ENCODE assay signal across 7 mouse cellular contexts in genomic region chr11:101138536-101139181, GRCm38 (mm10). TPM values are rescaled to one million over a fixed set of nuclear protein-coding genes. Genes with fewer than 3 reads are reported as not detected.
A peak's percentile ranks its signal among the peaks of the same experiment; 100 is the strongest.
DNase-seq lines count a peak whose midpoint lies in the region; ATAC-seq and TF ChIP-seq lines count a peak whose summit lies in the region.

No protein-coding gene starts in this region.

- DNase-seq in ZHBTc4 (ENCODE audit: low read depth, low spot score) = peak; percentile 85
- peak; percentile 73 for DNase-seq in embryo, embryonic 10.5 days (ENCODE audit: low spot score)
- peak; percentile 51 for DNase-seq in retina, postnatal 7 days (ENCODE audit: low read depth, low spot score)
- DNase-seq in thymus, adult 2 months = no peak
- no peak for DNase-seq in thymus, adult 18-20 months

- H3K27me3 ChIP-seq in hindbrain, embryonic 12.5 days = peaks cover 17% of the 10 kb centered on the region
- peaks cover 4% of the 10 kb centered on the region; the same call in 1 of the 2 replicates for H3K27me3 ChIP-seq in limb, embryonic 15.5 days
- H3K27me3 ChIP-seq in thymus, adult 2 months (ENCODE audit: control insufficient read depth, insufficient read depth, low read length) = peaks cover 6% of the 10 kb centered on the region; the same call in 1 of the 2 replicates

- H3K27ac ChIP-seq in hindbrain, embryonic 12.5 days = peak overlapping the region; percentile 45; the same call in 1 of the 2 replicates
- H3K27ac ChIP-seq in limb, embryonic 15.5 days = 0 out of 2 replicates have a peak overlapping the region, but pooled peaks have one; percentile 47
- no peak overlapping the region for H3K27ac ChIP-seq in thymus, adult 2 months (ENCODE audit: control insufficient read depth, insufficient read depth, low read length)

- H3K36me3 ChIP-seq in hindbrain, embryonic 12.5 days = no peaks in the 10 kb centered on the region
- no peaks in the 10 kb centered on the region for H3K36me3 ChIP-seq in limb, embryonic 15.5 days
- H3K36me3 ChIP-seq in thymus, adult 2 months (ENCODE audit: control insufficient read depth, insufficient read depth, low read length) = no peaks in the 10 kb centered on the region

- H3K4me3 ChIP-seq in hindbrain, embryonic 12.5 days = peak overlapping the region; percentile 0; the same call in 1 of the 2 replicates
- H3K4me3 ChIP-seq in limb, embryonic 15.5 days = peak overlapping the region; percentile 1; the same call in 1 of the 2 replicates
- no peak overlapping the region for H3K4me3 ChIP-seq in thymus, adult 2 months (ENCODE audit: control insufficient read depth, insufficient read depth, low read length)

- peak overlapping the region; percentile 35 for H3K4me2 ChIP-seq in hindbrain, embryonic 12.5 days (replicated peaks)
- peak overlapping the region; percentile 15; the same call in 1 of the 2 replicates for H3K4me2 ChIP-seq in limb, embryonic 15.5 days

- WGBS in hindbrain, embryonic 12.5 days = 24% methylated on average over 15 of the region's 15 CpGs
- WGBS in limb, embryonic 15.5 days = 21% methylated on average over 15 of the region's 15 CpGs
- WGBS in thymus, adult 2 months = 43% methylated on average over 15 of the region's 15 CpGs

- TF ChIP-seq POLR2A in thymus, adult 2 months (IDR thresholded peaks at IDR 0.05; ENCODE audit: control insufficient read depth, extremely low read depth, insufficient read depth, low read length, poor library complexity) = no peak

- peak overlapping the region; percentile 15; the same call in 1 of the 2 replicates for H3K9ac ChIP-seq in hindbrain, embryonic 12.5 days
- H3K9ac ChIP-seq in limb, embryonic 15.5 days = no peak overlapping the region

- ATAC-seq in hindbrain, embryonic 12.5 days (ENCODE audit: low FRiP score) = peak; percentile 60
- no peak for ATAC-seq in limb, embryonic 15.5 days (ENCODE audit: insufficient number of reproducible peaks, low FRiP score, low TSS enrichment, low read depth)

- no peak for TF ChIP-seq CTCF in thymus, adult 2 months (IDR thresholded peaks at IDR 0.05; ENCODE audit: borderline replicate concordance, control insufficient read depth, extremely low read depth, insufficient read depth, low read length, poor library complexity)

- no peaks in the 10 kb centered on the region for H3K9me3 ChIP-seq in hindbrain, embryonic 12.5 days (replicated peaks)
- H3K9me3 ChIP-seq in limb, embryonic 15.5 days = no peaks in the 10 kb centered on the region

- H3K4me1 ChIP-seq in hindbrain, embryonic 12.5 days = peaks cover 7% of the 10 kb centered on the region
- H3K4me1 ChIP-seq in limb, embryonic 15.5 days = peaks cover 12% of the 10 kb centered on the region; the same call in 1 of the 2 replicates
- H3K4me1 ChIP-seq in thymus, adult 2 months (replicated peaks; ENCODE audit: control insufficient read depth, insufficient read depth, low read length) = peaks cover 7% of the 10 kb centered on the region; the same call in 1 of the 2 replicates

RNA-seq across cellular contexts. Expression of gene Tubg2, which starts 17.0 kb away (rescaled TPM):
- polyA plus RNA-seq in hindbrain, embryonic 12.5 days (2016; fragmentation: Nextera tagmentation; extraction: Ambion mirVana) = 10.4 and 12.9 TPM in 2 replicates
- polyA plus RNA-seq in limb, embryonic 15.5 days (2015; fragmentation: Nextera tagmentation; extraction: Ambion mirVana) = 5.7 and 6.8 TPM in 2 replicates
- polyA plus RNA-seq in thymus, adult 2 months (2012; rRNA removed) = 2.6 and 3.3 TPM in 2 replicates

RNA-seq across cellular contexts. Expression of gene Tubg1, which starts 18.9 kb away (rescaled TPM):
- 81.6 and 83.2 TPM in 2 replicates for polyA plus RNA-seq in hindbrain, embryonic 12.5 days (2016; fragmentation: Nextera tagmentation; extraction: Ambion mirVana)
- 62.7 and 65.6 TPM in 2 replicates for polyA plus RNA-seq in limb, embryonic 15.5 days (2015; fragmentation: Nextera tagmentation; extraction: Ambion mirVana)
- polyA plus RNA-seq in thymus, adult 2 months (2012; rRNA removed) = 50.3 and 67.4 TPM in 2 replicates

RNA-seq across cellular contexts. Expression of gene Retreg3, which starts 19.0 kb away (rescaled TPM):
- 23.2 and 25.1 TPM in 2 replicates for polyA plus RNA-seq in hindbrain, embryonic 12.5 days (2016; fragmentation: Nextera tagmentation; extraction: Ambion mirVana)
- 20.6 and 28.0 TPM in 2 replicates for polyA plus RNA-seq in limb, embryonic 15.5 days (2015; fragmentation: Nextera tagmentation; extraction: Ambion mirVana)
- 118 and 130 TPM in 2 replicates for polyA plus RNA-seq in thymus, adult 2 months (2012; rRNA removed)

RNA-seq across cellular contexts. Expression of gene Cntnap1, which starts 31.7 kb away (rescaled TPM):
- 0.97 and 1.2 TPM in 2 replicates for polyA plus RNA-seq in hindbrain, embryonic 12.5 days (2016; fragmentation: Nextera tagmentation; extraction: Ambion mirVana)
- polyA plus RNA-seq in limb, embryonic 15.5 days (2015; fragmentation: Nextera tagmentation; extraction: Ambion mirVana) = 1.2 and 1.4 TPM in 2 replicates
- 4.5 and 5.3 TPM in 2 replicates for polyA plus RNA-seq in thymus, adult 2 months (2012; rRNA removed)

RNA-seq across cellular contexts. Expression of gene Plekhh3, which starts 32.5 kb away (rescaled TPM):
- polyA plus RNA-seq in hindbrain, embryonic 12.5 days (2016; fragmentation: Nextera tagmentation; extraction: Ambion mirVana) = 14.3 and 15.4 TPM in 2 replicates
- 21.7 and 22.1 TPM in 2 replicates for polyA plus RNA-seq in limb, embryonic 15.5 days (2015; fragmentation: Nextera tagmentation; extraction: Ambion mirVana)
- polyA plus RNA-seq in thymus, adult 2 months (2012; rRNA removed) = 11.9 and 12.1 TPM in 2 replicates

Comparison
In these comparisons a context has a peak if more than half of its experiments do, and no peak if none do; other contexts are left out.
1. DNase-seq: peak in ZHBTc4 (single experiment), embryo, embryonic 10.5 days (single experiment) and retina, postnatal 7 days (single experiment); none in thymus, adult 2 months (single experiment) and thymus, adult 18-20 months (0 of 2).